Mouse (Mus musculus): ENCODE measurements around the gene Trp53tg5.

Gene Trp53tg5

GRCm38 (mm10) chr2:164496331-164496730 lies 22.8 kb upstream of the Trp53tg5 start:
- DNase-seq = no peak

- no peak for DNase-seq
Observed at GRCm38 (mm10) chr2:164494126-164494525, 20.6 kb upstream of the Trp53tg5 start.

GRCm38 (mm10) chr2:164487812-164488211 lies 14.3 kb upstream of the Trp53tg5 start:
- DNase-seq = no peak

GRCm38 (mm10) chr2:164487115-164487527 lies 13.6 kb upstream of the Trp53tg5 start:
- DNase-seq = no peak

- peak; percentile 13 to 22 for DNase-seq
Observed at GRCm38 (mm10) chr2:164486258-164487114, 13.0 kb upstream of the Trp53tg5 start.

GRCm38 (mm10) chr2:164485681-164486257 lies 12.2 kb upstream of the Trp53tg5 start, which contains the start of gene Dbndd2:
Gene Dbndd2, plus strand, starts transcription at chr2:164486106.
- DNase-seq = no peak

- DNase-seq = peak; percentile 27 to 28
Observed at GRCm38 (mm10) chr2:164470254-164470653, 3.3 kb downstream of the Trp53tg5 start.

- DNase-seq = no peak
Observed at GRCm38 (mm10) chr2:164466787-164467186, 6.7 kb downstream of the Trp53tg5 start.

GRCm38 (mm10) chr2:164465161-164465560 lies 8.4 kb downstream of the Trp53tg5 start:
- DNase-seq = no peak

- DNase-seq = peak; percentile 91 to 96
Observed at GRCm38 (mm10) chr2:164460745-164461551, 12.6 kb downstream of the Trp53tg5 start, which contains the start of gene Gm20458. Gene Gm20458, plus strand, starts transcription at chr2:164460967.

GRCm38 (mm10) chr2:164458535-164458934 lies 15.0 kb downstream of the Trp53tg5 start:
- no peak for DNase-seq

GRCm38 (mm10) chr2:164457942-164458341 lies 15.6 kb downstream of the Trp53tg5 start:
- DNase-seq = no peak

GRCm38 (mm10) chr2:164456864-164457300 lies 16.6 kb downstream of the Trp53tg5 start, which contains the start of gene Sys1:
Gene Sys1, plus strand, starts transcription at chr2:164456964.
- no peak for DNase-seq

GRCm38 (mm10) chr2:164456413-164456812 lies 17.1 kb downstream of the Trp53tg5 start:
- DNase-seq = no peak

- DNase-seq = no peak
Observed at GRCm38 (mm10) chr2:164455421-164456190, 17.9 kb downstream of the Trp53tg5 start.

- DNase-seq = no peak
Observed at GRCm38 (mm10) chr2:164454846-164455245, 18.7 kb downstream of the Trp53tg5 start.

GRCm38 (mm10) chr2:164453887-164454500 lies 19.5 kb downstream of the Trp53tg5 start:
- no peak for DNase-seq

GRCm38 (mm10) chr2:164453047-164453757 lies 20.3 kb downstream of the Trp53tg5 start:
- no peak for DNase-seq

GRCm38 (mm10) chr2:164452000-164452676 lies 21.4 kb downstream of the Trp53tg5 start:
- DNase-seq = no peak

GRCm38 (mm10) chr2:164449341-164450042 lies 24.0 kb downstream of the Trp53tg5 start:
- DNase-seq = no peak
